Mouse (Mus musculus): ENCODE results near the gene Xrra1. TPM values are rescaled to one million over a fixed set of nuclear protein-coding genes. Genes with fewer than 3 reads are reported as not detected.
"Not testable (repeated sequence)": the region's sequence is repeated elsewhere in the genome, so short reads cannot be mapped to it uniquely, and the experiment has no call there.

The Xrra1 gene
- 0.26 and 0.36 TPM in 2 replicates for polyA plus RNA-seq (2015; fragmentation: Nextera tagmentation; extraction: Ambion mirVana)

DNA sequence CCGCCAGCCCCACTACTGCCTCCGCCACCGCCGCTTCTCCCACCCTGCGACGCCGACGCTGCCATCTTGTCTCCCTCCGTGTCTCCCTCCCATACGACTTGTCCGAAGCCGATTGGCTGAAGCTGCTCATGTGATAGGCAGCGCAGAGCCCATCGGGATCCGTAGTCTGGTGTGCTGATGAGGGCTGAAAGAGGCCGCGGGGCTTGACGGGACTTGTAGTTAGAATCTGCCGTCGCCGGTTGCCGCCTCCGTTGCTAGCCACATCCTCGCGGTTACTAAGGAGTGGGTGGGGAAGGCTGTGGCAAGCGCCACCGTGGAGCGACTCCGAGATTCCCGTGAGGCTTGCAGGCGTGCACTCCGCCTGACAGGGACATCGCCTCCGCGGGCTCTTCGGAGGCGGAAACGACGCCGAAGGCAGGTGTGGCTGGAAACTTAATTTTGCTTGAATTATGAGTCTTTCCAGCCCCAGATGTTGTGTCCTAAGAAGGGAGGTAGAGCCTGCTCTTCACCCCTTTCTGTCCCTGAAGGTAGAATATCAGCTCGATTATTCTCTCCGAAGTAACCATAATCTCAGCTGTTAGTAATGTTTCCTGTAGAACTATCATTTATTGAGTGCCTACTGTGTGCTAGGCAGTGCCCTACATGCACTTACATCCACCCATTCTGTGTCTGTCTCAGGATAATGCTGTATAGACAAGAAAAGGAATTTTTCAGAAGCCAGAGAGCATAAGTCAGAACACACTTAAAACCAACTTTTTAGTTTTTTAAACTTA lies at the start of gene Xrra1:
Xrra1 (plus strand) TSS at position 304 of the 773 bp plus-strand sequence.
- Histone ChIP-seq H3K4me3 (peak within 1 kb of the TSS; percentile 66), H3K9me3 (no peaks in the 10 kb centered on the region), H3K4me1 (peaks cover 20% of the 10 kb centered on the region), H3K9ac (peak within 1 kb of the TSS; percentile 63), H3K27me3 (no peaks in the 10 kb centered on the region), H3K36me3 (peaks cover 18% of the 10 kb centered on the region), H3K4me2 (peak within 1 kb of the TSS; percentile 81), H3K27ac (peak within 1 kb of the TSS; percentile 60)
- peak; percentile 99 for ATAC-seq (ENCODE audit: borderline replicate concordance, extremely low read depth, low FRiP score, low TSS enrichment)
- WGBS = under 1% methylated on average over 42 of the region's 42 CpGs

DNA sequence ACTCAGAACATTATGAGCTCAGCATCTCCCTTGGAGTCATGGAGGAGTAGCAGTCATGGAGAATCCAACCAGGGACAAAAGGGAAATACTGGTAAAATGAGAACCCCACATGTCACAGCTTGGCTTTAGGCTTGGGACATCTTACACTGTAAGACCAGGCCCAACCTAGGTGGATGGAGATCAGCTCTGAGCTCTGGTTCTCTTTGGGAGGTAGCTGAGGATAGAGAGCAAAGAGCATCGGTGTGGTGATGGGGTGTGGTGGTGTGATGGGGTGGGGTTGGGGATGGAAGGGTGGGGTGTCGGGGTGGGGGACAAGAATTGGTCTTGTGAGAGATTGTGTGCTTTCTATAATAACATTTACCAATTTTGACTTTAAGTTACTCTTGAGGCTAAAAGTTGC lies 48.1 kb upstream of the Xrra1 start:
- Histone ChIP-seq H3K4me2 (no peak overlapping the region), H3K4me3 (no peak overlapping the region), H3K9ac (no peak overlapping the region), H3K4me1 (no peaks in the 10 kb centered on the region), H3K27me3 (no peaks in the 10 kb centered on the region), H3K9me3 (no peaks in the 10 kb centered on the region), H3K36me3 (0 out of 2 replicates have a peak, but pooled peaks cover 9% of the 10 kb centered on the region), H3K27ac (no peak overlapping the region)
- 90% methylated on average over 2 of the region's 2 CpGs for WGBS
- no peak for ATAC-seq (ENCODE audit: borderline replicate concordance, extremely low read depth, low FRiP score, low TSS enrichment)

DNA sequence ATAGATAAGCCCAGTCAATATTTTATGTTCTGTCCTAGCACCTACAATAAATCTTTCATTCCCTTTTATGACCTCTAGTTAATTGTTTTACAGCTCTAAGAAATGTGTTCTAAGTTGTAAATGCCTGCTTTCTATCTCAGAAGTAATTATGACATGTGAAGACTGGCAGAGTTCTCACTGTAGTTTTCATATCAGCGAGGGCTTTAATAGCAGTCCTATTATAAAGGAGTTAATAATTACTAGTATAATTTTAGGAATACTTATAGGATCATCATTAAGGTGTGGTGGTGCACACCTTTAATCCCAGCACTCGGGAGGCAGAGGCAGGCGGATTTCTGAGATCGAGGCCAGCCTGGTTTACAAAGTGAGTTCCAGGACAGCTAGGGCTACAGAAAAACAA lies 47.3 kb upstream of the Xrra1 start:
- ATAC-seq (ENCODE audit: borderline replicate concordance, extremely low read depth, low FRiP score, low TSS enrichment) = no peak
- H3K4me2 ChIP-seq = no peak overlapping the region
- no peaks in the 10 kb centered on the region for H3K27me3 ChIP-seq
- H3K27ac ChIP-seq = no peak overlapping the region
- WGBS = 87% methylated on average over 4 of the region's 4 CpGs
- H3K36me3 ChIP-seq = 0 out of 2 replicates have a peak, but pooled peaks cover 9% of the 10 kb centered on the region
- no peaks in the 10 kb centered on the region for H3K9me3 ChIP-seq
- H3K4me1 ChIP-seq = no peaks in the 10 kb centered on the region
- H3K4me3 ChIP-seq = no peak overlapping the region
- H3K9ac ChIP-seq = no peak overlapping the region

DNA sequence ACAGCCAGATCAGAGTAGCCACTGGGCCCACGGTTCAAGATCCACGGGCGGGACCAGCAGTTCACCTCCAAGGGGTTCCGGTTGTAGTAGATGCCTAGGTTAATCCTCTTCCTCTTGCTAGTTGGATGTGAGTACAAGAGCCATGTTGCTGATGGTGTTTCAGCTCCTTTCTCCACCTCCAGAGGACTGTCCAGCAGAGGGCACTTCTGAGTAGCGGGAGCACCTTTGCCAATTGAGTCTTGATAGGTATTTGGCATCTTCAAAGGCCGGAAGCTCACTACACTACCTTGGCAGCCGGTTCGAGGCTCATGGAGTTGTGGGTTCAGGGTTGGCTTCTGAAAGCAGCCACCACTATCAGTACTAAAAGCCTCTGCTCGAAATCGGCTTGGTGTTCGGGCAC lies 45.5 kb upstream of the Xrra1 start:
- no peak overlapping the region for H3K9ac ChIP-seq
- no peaks in the 10 kb centered on the region for H3K27me3 ChIP-seq
- ATAC-seq (ENCODE audit: borderline replicate concordance, extremely low read depth, low FRiP score, low TSS enrichment) = no peak
- H3K9me3 ChIP-seq = no peaks in the 10 kb centered on the region
- H3K4me3 ChIP-seq = no peak overlapping the region
- H3K4me1 ChIP-seq = no peaks in the 10 kb centered on the region
- no peak overlapping the region for H3K27ac ChIP-seq
- H3K36me3 ChIP-seq = 0 out of 2 replicates have a peak, but pooled peaks cover 9% of the 10 kb centered on the region
- H3K4me2 ChIP-seq = no peak overlapping the region
- 88% methylated on average over 11 of the region's 11 CpGs for WGBS

DNA sequence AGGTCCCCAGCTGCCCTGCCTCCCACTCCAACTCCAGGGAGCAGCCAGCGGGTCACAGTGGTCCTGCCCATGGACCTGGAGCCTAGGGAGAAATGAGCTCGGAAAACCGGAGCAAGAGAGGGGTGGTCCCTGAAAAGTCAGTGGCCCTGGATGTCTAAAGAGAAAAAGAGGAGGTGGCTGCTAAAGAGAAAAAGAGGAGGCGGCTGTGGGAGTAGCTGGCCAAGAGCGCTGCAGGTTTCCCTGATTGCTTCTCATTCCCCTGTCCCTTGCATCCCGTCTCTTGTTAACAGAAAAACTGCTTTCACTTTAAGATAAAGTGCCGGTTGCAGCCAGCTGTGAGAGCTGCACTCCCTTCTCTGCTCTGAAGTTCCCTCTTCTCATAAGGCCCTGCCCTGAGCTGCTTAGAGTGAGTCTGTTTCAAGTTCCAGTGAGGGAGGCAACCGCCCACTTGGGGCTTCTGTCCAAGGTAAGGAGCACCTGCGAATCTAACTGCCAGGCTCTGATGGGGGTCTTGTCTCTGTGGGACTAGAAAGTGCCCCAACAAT lies 40.7 kb upstream of the Xrra1 start:
- H3K4me3 ChIP-seq; H3K4me1 ChIP-seq; H3K27ac ChIP-seq; H3K27me3 ChIP-seq; ATAC-seq (ENCODE audit: borderline replicate concordance, extremely low read depth, low FRiP score, low TSS enrichment); H3K36me3 ChIP-seq; H3K9ac ChIP-seq; H3K9me3 ChIP-seq: not testable (repeated sequence)
- WGBS = 21% methylated on average over 9 of the region's 9 CpGs
- peak overlapping the region; percentile 13; the same call in 1 of the 2 replicates for H3K4me2 ChIP-seq

DNA sequence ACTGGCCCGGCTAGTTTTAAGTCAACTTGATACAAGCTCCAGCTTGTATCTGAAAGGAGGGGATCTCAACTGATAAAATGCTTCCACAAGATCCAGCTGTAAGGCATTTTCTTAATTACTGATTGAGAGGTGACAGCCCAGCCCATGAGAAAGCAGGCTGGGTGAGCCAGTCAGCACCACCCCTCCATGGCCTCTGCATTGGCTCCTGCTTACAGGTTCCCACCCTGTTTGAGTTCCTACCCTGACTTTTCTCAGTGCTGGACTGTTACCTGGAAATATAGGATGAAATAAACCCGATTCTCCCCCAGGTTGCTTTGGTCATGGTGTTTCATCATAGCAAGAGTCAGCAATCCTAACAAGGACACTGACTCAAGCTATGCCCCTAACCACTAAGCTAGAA lies 37.0 kb upstream of the Xrra1 start:
- Histone ChIP-seq H3K27me3 (no peaks in the 10 kb centered on the region), H3K4me3 (no peak overlapping the region), H3K4me2 (no peak overlapping the region), H3K36me3 (no peaks in the 10 kb centered on the region), H3K4me1 (peaks cover 8% of the 10 kb centered on the region; the same call in 1 of the 2 replicates), H3K9me3 (no peaks in the 10 kb centered on the region), H3K27ac (no peak overlapping the region), H3K9ac (no peak overlapping the region)
- ATAC-seq (ENCODE audit: borderline replicate concordance, extremely low read depth, low FRiP score, low TSS enrichment) = no peak
- 74% methylated on average over 2 of the region's 2 CpGs for WGBS

DNA sequence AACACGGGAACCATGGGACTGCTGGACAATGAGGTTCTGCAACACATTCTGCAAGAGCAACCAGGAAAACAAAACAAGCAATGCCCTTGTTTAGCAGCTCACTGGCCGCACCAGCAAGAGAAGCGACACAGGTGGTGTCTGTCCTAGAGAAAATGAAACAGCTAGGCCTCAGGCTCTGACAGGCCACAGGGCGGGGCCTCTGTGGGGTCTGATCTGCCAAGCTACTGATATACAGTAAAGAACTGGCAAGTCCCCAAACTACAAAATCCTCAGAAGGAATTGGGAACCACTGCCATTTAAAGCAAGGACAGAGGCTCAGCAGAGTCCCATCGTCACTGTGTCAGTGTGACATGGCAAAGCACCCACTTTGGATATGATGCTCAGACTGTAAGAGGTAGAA lies 36.5 kb upstream of the Xrra1 start:
- Histone ChIP-seq H3K9me3 (no peaks in the 10 kb centered on the region), H3K9ac (no peak overlapping the region), H3K27me3 (no peaks in the 10 kb centered on the region), H3K4me2 (no peak overlapping the region), H3K4me1 (peaks cover 8% of the 10 kb centered on the region; the same call in 1 of the 2 replicates), H3K4me3 (no peak overlapping the region), H3K36me3 (no peaks in the 10 kb centered on the region), H3K27ac (no peak overlapping the region)
- ATAC-seq (ENCODE audit: borderline replicate concordance, extremely low read depth, low FRiP score, low TSS enrichment) = no peak
- WGBS = 58% methylated on average over 5 of the region's 5 CpGs

DNA sequence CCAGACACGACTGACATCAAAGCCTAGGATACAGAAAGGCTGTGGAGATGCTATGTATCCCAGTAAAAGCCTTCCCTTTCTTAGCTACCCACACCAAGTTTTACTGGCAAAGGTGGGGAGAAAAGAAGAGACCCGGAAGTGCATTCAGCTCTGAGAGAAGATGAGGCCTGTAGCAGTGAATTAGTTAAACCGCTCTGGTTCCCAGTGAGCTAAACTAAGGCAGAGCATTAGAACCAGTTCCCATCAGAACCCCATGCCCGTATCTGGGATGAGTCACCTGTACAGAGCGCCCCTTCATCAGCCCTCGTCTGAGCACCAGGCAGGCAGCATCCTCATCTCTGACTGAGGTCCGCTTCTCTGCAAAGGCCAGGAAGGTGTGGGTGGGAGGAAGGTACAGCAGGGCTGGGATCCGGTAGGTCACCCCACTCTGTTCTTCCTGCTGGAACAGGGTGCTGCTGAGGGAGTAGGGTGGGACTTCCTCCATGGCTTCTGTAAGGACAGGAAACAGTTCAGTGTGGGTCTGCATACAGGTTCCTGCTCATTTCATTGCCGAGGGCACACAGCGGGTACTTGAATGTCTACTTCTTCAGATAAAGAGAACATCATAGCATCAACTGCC lies 35.8 kb upstream of the Xrra1 start:
- no peaks in the 10 kb centered on the region for H3K36me3 ChIP-seq
- H3K4me2 ChIP-seq = no peak overlapping the region
- no peak overlapping the region for H3K27ac ChIP-seq
- WGBS = 86% methylated on average over 10 of the region's 10 CpGs
- H3K27me3 ChIP-seq = no peaks in the 10 kb centered on the region
- H3K4me1 ChIP-seq = peaks cover 11% of the 10 kb centered on the region; the same call in 1 of the 2 replicates
- no peak; the same call in 1 of the 2 replicates for ATAC-seq (ENCODE audit: borderline replicate concordance, extremely low read depth, low FRiP score, low TSS enrichment)
- no peak overlapping the region for H3K4me3 ChIP-seq
- H3K9ac ChIP-seq = no peak overlapping the region
- H3K9me3 ChIP-seq = no peaks in the 10 kb centered on the region

DNA sequence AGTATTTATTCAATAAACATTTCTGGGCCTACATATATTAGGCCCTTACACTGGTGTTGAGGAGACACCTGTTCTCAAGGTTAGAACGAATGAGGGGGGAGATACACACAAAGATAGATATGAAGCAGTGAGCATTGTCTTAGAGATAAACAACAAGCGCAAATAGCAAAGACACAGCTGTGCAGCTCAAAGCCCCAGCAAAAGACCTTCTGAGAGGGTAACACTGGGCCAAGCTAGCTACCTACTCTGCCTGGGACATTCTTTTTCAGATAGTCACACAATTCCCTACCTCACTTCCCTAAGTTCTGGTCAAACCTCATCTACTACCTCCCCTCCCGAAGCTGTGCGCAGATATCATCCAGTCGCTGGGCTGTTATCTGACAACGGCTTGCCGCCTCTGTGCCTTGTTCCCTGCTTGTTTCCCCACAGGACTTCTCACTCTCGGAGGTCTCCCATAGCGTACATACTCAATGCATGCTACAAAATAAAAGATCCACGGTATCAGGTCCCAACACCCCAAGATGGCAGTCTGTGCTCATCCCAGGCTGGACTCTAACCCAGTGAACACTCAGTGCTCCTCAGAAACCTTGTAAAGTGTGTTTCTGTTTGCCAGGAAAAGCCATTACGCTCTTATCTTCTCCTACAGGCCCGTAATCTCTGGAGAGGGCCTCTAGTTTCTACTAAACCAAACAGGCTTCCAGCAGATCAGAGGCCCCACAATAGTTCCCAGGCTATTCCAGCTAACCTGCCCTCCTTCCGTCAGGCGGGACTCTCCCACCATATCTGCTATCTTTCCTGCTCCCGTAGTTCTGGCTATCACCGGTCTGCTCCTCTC lies 34.0 kb upstream of the Xrra1 start:
- Histone ChIP-seq H3K27me3 (no peaks in the 10 kb centered on the region), H3K9me3 (no peaks in the 10 kb centered on the region), H3K4me3 (no peak overlapping the region), H3K27ac (no peak overlapping the region), H3K4me1 (peaks cover 14% of the 10 kb centered on the region; the same call in 1 of the 2 replicates), H3K36me3 (no peaks in the 10 kb centered on the region), H3K4me2 (peak overlapping the region; percentile 24; the same call in 1 of the 2 replicates), H3K9ac (no peak overlapping the region)
- 53% methylated on average over 16 of the region's 16 CpGs for WGBS
- no peak for ATAC-seq (ENCODE audit: borderline replicate concordance, extremely low read depth, low FRiP score, low TSS enrichment)

DNA sequence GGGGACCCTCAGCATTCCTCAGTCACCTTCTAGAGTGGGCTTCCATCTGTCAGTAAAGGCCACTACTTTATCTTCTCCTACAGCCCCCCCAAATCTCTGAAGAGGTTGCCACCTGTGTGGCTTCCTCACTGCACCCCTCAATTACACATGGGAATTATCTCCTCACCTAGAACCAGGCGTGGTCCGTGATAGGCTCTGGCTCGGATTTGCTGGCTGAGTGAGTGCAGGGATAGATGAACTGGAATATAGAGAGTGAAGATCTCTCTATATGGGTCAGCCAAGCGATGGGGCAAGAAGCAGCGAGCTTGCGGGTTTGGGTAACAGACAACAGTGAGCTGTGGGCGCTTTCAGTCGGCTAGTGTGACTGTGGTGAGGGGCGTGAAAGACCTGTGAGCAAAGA lies 33.4 kb upstream of the Xrra1 start:
- H3K27ac ChIP-seq = no peak overlapping the region
- no peaks in the 10 kb centered on the region for H3K9me3 ChIP-seq
- peaks cover 14% of the 10 kb centered on the region; the same call in 1 of the 2 replicates for H3K4me1 ChIP-seq
- H3K4me2 ChIP-seq = no peak overlapping the region
- ATAC-seq (ENCODE audit: borderline replicate concordance, extremely low read depth, low FRiP score, low TSS enrichment) = no peak
- H3K4me3 ChIP-seq = no peak overlapping the region
- H3K27me3 ChIP-seq = no peaks in the 10 kb centered on the region
- H3K9ac ChIP-seq = no peak overlapping the region
- no peaks in the 10 kb centered on the region for H3K36me3 ChIP-seq
- WGBS = 80% methylated on average over 9 of the region's 9 CpGs

DNA sequence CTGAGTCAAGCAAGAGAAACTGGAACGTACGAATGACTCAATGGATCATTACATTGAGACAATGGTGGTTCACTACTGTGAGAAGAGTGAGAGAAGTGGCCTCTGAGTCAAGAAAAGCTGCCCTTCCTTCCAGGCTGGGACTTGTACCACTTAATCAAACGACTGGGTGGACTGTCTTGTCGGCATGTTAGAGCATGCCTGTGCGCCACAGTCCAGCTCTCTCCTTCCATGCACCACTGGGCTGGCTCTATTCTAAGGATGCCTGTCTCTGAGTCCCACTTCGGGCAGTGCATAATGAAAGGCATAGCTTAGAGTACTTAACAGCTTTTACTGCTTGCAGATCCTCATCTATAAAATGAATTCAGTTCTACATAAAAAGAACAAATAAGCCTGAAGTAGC lies 32.8 kb upstream of the Xrra1 start:
- Histone ChIP-seq H3K9ac (no peak overlapping the region), H3K27me3 (no peaks in the 10 kb centered on the region), H3K36me3 (no peaks in the 10 kb centered on the region), H3K4me2 (0 out of 2 replicates have a peak overlapping the region, but pooled peaks have one; percentile 6), H3K9me3 (no peaks in the 10 kb centered on the region), H3K27ac (no peak overlapping the region), H3K4me1 (peaks cover 14% of the 10 kb centered on the region; the same call in 1 of the 2 replicates), H3K4me3 (no peak overlapping the region)
- no peak for ATAC-seq (ENCODE audit: borderline replicate concordance, extremely low read depth, low FRiP score, low TSS enrichment)
- WGBS = 64% methylated on average over 6 of the region's 6 CpGs

All from lung, embryonic 15.5 days (tissue).